Mouse (Mus musculus): ENCODE measurements at regions not wholly inside any gene's neighbourhood (a gene's known extent, or its start where the extent isn't known, plus 50 kb on each side); places are given as distances from the start of the nearest gene placed in this dataset.

- Histone ChIP-seq H3K27ac (ENCODE audit: control insufficient read depth, low read depth, low read length) (no peak overlapping the region), H3K36me3 (ENCODE audit: control insufficient read depth in 1 of 2, insufficient read depth in 2 of 2, low read length in 2 of 2) (no peaks in the 10 kb centered on the region), H3K79me2 (ENCODE audit: control insufficient read depth, insufficient read depth, low read length, poor library complexity) (no peaks in the 10 kb centered on the region), H3K27me3 (ENCODE audit: control insufficient read depth in 1 of 2, insufficient read depth in 2 of 2, low read length in 2 of 2) (peaks cover 0 to 1% of the 10 kb centered on the region in 2 experiments; a peak in 2 of 4 replicates), H3K4me3 (ENCODE audit: control insufficient read depth in 1 of 2, insufficient read depth in 1 of 2, low read depth in 2 of 2, low read length in 2 of 2) (no peak overlapping the region), H3K9ac (ENCODE audit: control insufficient read depth, low read depth, low read length, poor library complexity, severe bottlenecking) (no peak overlapping the region), H3K9me3 (replicated peaks; ENCODE audit: insufficient read depth, low read length) (no peaks in the 10 kb centered on the region), H3K4me1 (ENCODE audit: control insufficient read depth in 1 of 2, insufficient read depth in 2 of 2, low read length in 2 of 2) (no peaks in the 10 kb centered on the region)
- no peak for TF ChIP-seq SIN3A (IDR thresholded peaks at IDR 0.05; ENCODE audit: low read length)
- no peak for DNase-seq (ENCODE audit: low read depth, low spot score)
Observed at GRCm38 (mm10) chr10:19117071-19117605, 101.7 kb upstream of the Tnfaip3 start.

GRCm38 (mm10) chr10:19112459-19112858 is 97.0 kb upstream of the Tnfaip3 start:
- Histone ChIP-seq H3K4me3 (ENCODE audit: control insufficient read depth in 1 of 2, insufficient read depth in 1 of 2, low read depth in 2 of 2, low read length in 2 of 2) (no peak overlapping the region), H3K27ac (ENCODE audit: control insufficient read depth, low read depth, low read length) (no peak overlapping the region), H3K9ac (ENCODE audit: control insufficient read depth, low read depth, low read length, poor library complexity, severe bottlenecking) (no peak overlapping the region), H3K79me2 (ENCODE audit: control insufficient read depth, insufficient read depth, low read length, poor library complexity) (no peaks in the 10 kb centered on the region), H3K27me3 (ENCODE audit: control insufficient read depth in 1 of 2, insufficient read depth in 2 of 2, low read length in 2 of 2) (peaks cover 0 to 5% of the 10 kb centered on the region in 2 experiments; a peak in 3 of 4 replicates), H3K4me1 (ENCODE audit: control insufficient read depth in 1 of 2, insufficient read depth in 2 of 2, low read length in 2 of 2) (no peaks in the 10 kb centered on the region), H3K9me3 (replicated peaks; ENCODE audit: insufficient read depth, low read length) (no peaks in the 10 kb centered on the region), H3K36me3 (ENCODE audit: control insufficient read depth in 1 of 2, insufficient read depth in 2 of 2, low read length in 2 of 2) (no peaks in the 10 kb centered on the region)
- TF ChIP-seq NRF1 (IDR thresholded peaks at IDR 0.05; ENCODE audit: insufficient read depth, low read depth, low read length, poor library complexity, severe bottlenecking) (no peak), ZNF384 (IDR thresholded peaks at IDR 0.05; ENCODE audit: low read depth, low read length) (no peak), TCF12 (IDR thresholded peaks at IDR 0.05; ENCODE audit: low read depth, low read length) (no peak), ELF1 (IDR thresholded peaks at IDR 0.05; ENCODE audit: low read depth, low read length) (no peak), TBP (IDR thresholded peaks at IDR 0.05; ENCODE audit: low read depth, low read length) (no peak), NELFE (IDR thresholded peaks at IDR 0.05; ENCODE audit: low read depth, low read length) (no peak), ZMIZ1 (IDR thresholded peaks at IDR 0.05; ENCODE audit: low read depth, low read length) (no peak), POLR2AphosphoS5 (IDR thresholded peaks at IDR 0.05; ENCODE audit: borderline replicate concordance, low read depth, low read length) (no peak), MXI1 (IDR thresholded peaks at IDR 0.05; ENCODE audit: low read depth, low read length) (no peak)
- DNase-seq (ENCODE audit: low read depth, low spot score) = peak; percentile 6

- TF ChIP-seq KAT2A (conservative IDR thresholded peaks at IDR 0.05; ENCODE audit: low read depth, low read length) (no peak), RCOR1 (IDR thresholded peaks at IDR 0.05; ENCODE audit: low read depth, low read length) (no peak)
- Histone ChIP-seq H3K27me3 (ENCODE audit: control insufficient read depth in 1 of 2, insufficient read depth in 2 of 2, low read length in 2 of 2) (peaks cover 2 to 7% of the 10 kb centered on the region in 2 experiments; a peak in 3 of 4 replicates), H3K4me1 (ENCODE audit: control insufficient read depth in 1 of 2, insufficient read depth in 2 of 2, low read length in 2 of 2) (no peaks in the 10 kb centered on the region), H3K36me3 (ENCODE audit: control insufficient read depth in 1 of 2, insufficient read depth in 2 of 2, low read length in 2 of 2) (no peaks in the 10 kb centered on the region), H3K9me3 (replicated peaks; ENCODE audit: insufficient read depth, low read length) (no peaks in the 10 kb centered on the region), H3K9ac (ENCODE audit: control insufficient read depth, low read depth, low read length, poor library complexity, severe bottlenecking) (no peak overlapping the region), H3K4me3 (ENCODE audit: control insufficient read depth in 1 of 2, insufficient read depth in 1 of 2, low read depth in 2 of 2, low read length in 2 of 2) (no peak overlapping the region), H3K27ac (ENCODE audit: control insufficient read depth, low read depth, low read length) (no peak overlapping the region), H3K79me2 (ENCODE audit: control insufficient read depth, insufficient read depth, low read length, poor library complexity) (no peaks in the 10 kb centered on the region)
- DNase-seq (ENCODE audit: low read depth, low spot score) = no peak
Observed at GRCm38 (mm10) chr10:19105231-19105681, 89.8 kb upstream of the Tnfaip3 start.
